Mouse (Mus musculus) gastrocnemius, postnatal 25 days (tissue): ENCODE measurements around the gene Cdk14. TPM values are rescaled to one million over a fixed set of nuclear protein-coding genes. Genes with fewer than 3 reads are reported as not detected.
A peak's percentile ranks its signal among the peaks of the same experiment; 100 is the strongest.

Source experiments
- DNase-seq: peaks from one replicate; pipeline ENCODE4 v3.0.0; 2022
- total RNA-seq, 2 experiments: library from RNA; stranded (reverse); gene quantifications; 1 replicate in 1 of 2; 2 replicates in 1 of 2; pipeline ENCODE4 v1.2.3; 2021

Cdk14 gene
- total RNA-seq, 2 experiments from 2014 or later, result 5.4 to 5.5 TPM

- no peak for DNase-seq
Observed at GRCm38 (mm10) chr5:5314270-5314669, 105.8 kb downstream of the Cdk14 start.

GRCm38 (mm10) chr5:5313195-5313760 is 106.8 kb downstream of the Cdk14 start:
- DNase-seq, result peak; percentile 21

- no peak for DNase-seq
Observed at GRCm38 (mm10) chr5:5305286-5305685, 114.8 kb downstream of the Cdk14 start.

GRCm38 (mm10) chr5:5303102-5303670 is 116.9 kb downstream of the Cdk14 start:
- no peak for DNase-seq

GRCm38 (mm10) chr5:5301571-5302079 is 118.5 kb downstream of the Cdk14 start:
- DNase-seq, result no peak

GRCm38 (mm10) chr5:5300998-5301397 is 119.1 kb downstream of the Cdk14 start:
- no peak for DNase-seq

- no peak for DNase-seq
Observed at GRCm38 (mm10) chr5:5300290-5300689, 119.8 kb downstream of the Cdk14 start.

- no peak for DNase-seq
Observed at GRCm38 (mm10) chr5:5297222-5297621, 122.9 kb downstream of the Cdk14 start.

GRCm38 (mm10) chr5:5296773-5297172 is 123.3 kb downstream of the Cdk14 start:
- DNase-seq, result no peak

- no peak for DNase-seq
Observed at GRCm38 (mm10) chr5:5292830-5293542, 127.1 kb downstream of the Cdk14 start.

- no peak for DNase-seq
Observed at GRCm38 (mm10) chr5:5291321-5291991, 128.7 kb downstream of the Cdk14 start.

GRCm38 (mm10) chr5:5290714-5291113 is 129.4 kb downstream of the Cdk14 start:
- DNase-seq, result no peak

GRCm38 (mm10) chr5:5285876-5286275 is 134.2 kb downstream of the Cdk14 start:
- DNase-seq, result no peak

GRCm38 (mm10) chr5:5284531-5284930 is 135.6 kb downstream of the Cdk14 start:
- DNase-seq, result no peak

- DNase-seq, result no peak
Observed at GRCm38 (mm10) chr5:5283756-5284430, 136.2 kb downstream of the Cdk14 start.

GRCm38 (mm10) chr5:5282425-5282824 is 137.7 kb downstream of the Cdk14 start:
- DNase-seq, result no peak

GRCm38 (mm10) chr5:5275321-5275720 is 144.8 kb downstream of the Cdk14 start:
- no peak for DNase-seq

- DNase-seq, result no peak
Observed at GRCm38 (mm10) chr5:5274318-5274717, 145.8 kb downstream of the Cdk14 start.

GRCm38 (mm10) chr5:5266787-5267126 is 153.4 kb downstream of the Cdk14 start:
- DNase-seq, result no peak

GRCm38 (mm10) chr5:5265861-5266786 is 154.0 kb downstream of the Cdk14 start:
- DNase-seq, result no peak

GRCm38 (mm10) chr5:5265401-5265841 is 154.7 kb downstream of the Cdk14 start:
- DNase-seq, result no peak
